Mouse (Mus musculus): Measurements from ENCODE around the gene Setd3. TPM values are rescaled to one million over a fixed set of nuclear protein-coding genes. Genes with fewer than 3 reads are reported as not detected.
A peak's percentile ranks its signal among the peaks of the same experiment; 100 is the strongest.

Gene Setd3
- polyA plus RNA-seq, 1 experiment from 2014 or later: 76.5 TPM

DNA sequence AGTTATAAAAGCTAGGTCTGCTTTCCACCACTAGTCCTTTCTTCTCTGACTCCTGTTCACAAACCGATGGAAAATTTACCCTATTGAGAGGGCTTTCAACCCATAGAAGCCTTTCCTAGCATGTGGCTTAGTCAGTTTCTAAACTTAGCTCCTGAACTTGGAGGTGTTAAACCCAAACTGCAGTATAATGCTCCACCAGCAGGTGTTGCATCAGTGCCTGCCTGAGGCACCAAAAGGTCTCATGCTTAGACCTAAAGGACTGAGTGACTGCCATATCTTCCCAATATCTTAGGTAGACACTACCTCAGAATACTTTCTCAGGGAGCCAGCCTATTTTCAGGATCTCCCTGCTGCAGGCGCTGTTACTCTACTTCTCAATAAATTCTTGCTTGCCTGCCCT, 26.4 kb downstream of the Setd3 start:
- no peak overlapping the region for H3K27ac ChIP-seq (replicated peaks; ENCODE audit: low read depth, low read length)
- no peaks in the 10 kb centered on the region for H3K4me1 ChIP-seq (ENCODE audit: control insufficient read depth, insufficient read depth, low read length)
- H3K9me3 ChIP-seq (ENCODE audit: control insufficient read depth, low read length): no peaks in the 10 kb centered on the region
- no peak overlapping the region for H3K9ac ChIP-seq (ENCODE audit: low read length)
- no peak overlapping the region for H3K4me3 ChIP-seq (ENCODE audit: low read depth, low read length)
- H3K4me2 ChIP-seq (ENCODE audit: low read depth, severe bottlenecking): no peak overlapping the region
- H3K36me3 ChIP-seq (ENCODE audit: control insufficient read depth, insufficient read depth, low read length): peaks cover 9% of the 10 kb centered on the region; the same call in 1 of the 2 replicates
- no peak for ATAC-seq (ENCODE audit: insufficient number of reproducible peaks, low FRiP score, low TSS enrichment, low read depth)
- 98% methylated on average over 2 of the region's 2 CpGs for WGBS
- DNase-seq (ENCODE audit: low spot score): no peak
- no peaks in the 10 kb centered on the region for H3K27me3 ChIP-seq (ENCODE audit: control insufficient read depth, insufficient read depth, low read length)

DNA sequence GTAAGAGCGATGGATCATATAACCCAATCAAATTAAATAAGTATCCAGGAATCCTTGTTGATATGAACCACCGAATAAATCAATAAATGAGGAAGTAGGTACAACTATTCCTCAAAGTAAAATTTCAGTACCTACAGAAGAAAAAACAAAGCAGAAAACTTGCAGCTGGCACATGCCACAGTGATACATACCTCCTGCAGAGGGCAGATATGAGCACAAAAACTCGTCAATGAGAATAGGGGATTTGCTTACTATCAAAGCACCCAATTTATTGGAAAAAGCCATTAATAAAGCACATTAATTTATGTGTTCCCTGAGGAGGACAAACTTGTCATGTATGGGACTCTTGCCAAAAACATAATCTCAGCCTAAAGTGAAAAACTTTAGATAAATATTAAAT, 29.4 kb downstream of the Setd3 start:
- DNase-seq (ENCODE audit: low spot score) (no peak), ATAC-seq (ENCODE audit: insufficient number of reproducible peaks, low FRiP score, low TSS enrichment, low read depth) (no peak)
- peaks cover 7% of the 10 kb centered on the region; the same call in 1 of the 2 replicates for H3K36me3 ChIP-seq (ENCODE audit: control insufficient read depth, insufficient read depth, low read length)
- WGBS: 86% methylated on average over 3 of the region's 3 CpGs
- no peaks in the 10 kb centered on the region for H3K27me3 ChIP-seq (ENCODE audit: control insufficient read depth, insufficient read depth, low read length)
- H3K4me2 ChIP-seq (ENCODE audit: low read depth, severe bottlenecking): no peak overlapping the region
- no peaks in the 10 kb centered on the region for H3K9me3 ChIP-seq (ENCODE audit: control insufficient read depth, low read length)
- H3K9ac ChIP-seq (ENCODE audit: low read length): no peak overlapping the region
- H3K27ac ChIP-seq (replicated peaks; ENCODE audit: low read depth, low read length): no peak overlapping the region
- no peak overlapping the region for H3K4me3 ChIP-seq (ENCODE audit: low read depth, low read length)
- no peaks in the 10 kb centered on the region for H3K4me1 ChIP-seq (ENCODE audit: control insufficient read depth, insufficient read depth, low read length)

DNA sequence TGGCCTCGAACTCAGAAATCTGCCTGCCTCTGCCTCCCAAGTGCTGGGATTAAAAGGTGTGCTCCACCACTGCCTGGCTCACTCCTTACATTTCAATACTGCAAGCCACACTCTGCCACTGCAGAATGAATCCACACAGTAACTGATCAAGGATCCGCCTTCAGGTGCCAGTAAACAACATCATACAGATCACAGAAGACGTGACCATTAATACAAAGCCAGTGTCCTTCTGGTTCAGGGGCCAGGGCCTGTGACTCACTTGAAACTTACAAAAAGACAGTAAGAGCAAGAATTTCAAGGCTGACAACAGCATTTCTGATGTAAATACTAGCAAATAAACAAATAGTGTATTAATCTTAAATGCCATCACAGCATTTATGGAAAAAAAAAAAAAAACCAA, 33.9 kb downstream of the Setd3 start:
- DNase-seq (ENCODE audit: low spot score) (no peak), ATAC-seq (ENCODE audit: insufficient number of reproducible peaks, low FRiP score, low TSS enrichment, low read depth) (no peak)
- H3K36me3 ChIP-seq (ENCODE audit: control insufficient read depth, insufficient read depth, low read length): peaks cover 2% of the 10 kb centered on the region; the same call in 1 of the 2 replicates
- no peaks in the 10 kb centered on the region for H3K27me3 ChIP-seq (ENCODE audit: control insufficient read depth, insufficient read depth, low read length)
- no peaks in the 10 kb centered on the region for H3K4me1 ChIP-seq (ENCODE audit: control insufficient read depth, insufficient read depth, low read length)
- no peak overlapping the region for H3K4me2 ChIP-seq (ENCODE audit: low read depth, severe bottlenecking)
- H3K4me3 ChIP-seq (ENCODE audit: low read depth, low read length): no peak overlapping the region
- H3K9me3 ChIP-seq (ENCODE audit: control insufficient read depth, low read length): no peaks in the 10 kb centered on the region
- WGBS: 98% methylated on average over 3 of the region's 3 CpGs
- no peak overlapping the region for H3K27ac ChIP-seq (replicated peaks; ENCODE audit: low read depth, low read length)
- no peak overlapping the region for H3K9ac ChIP-seq (ENCODE audit: low read length)

- H3K27me3 ChIP-seq (ENCODE audit: control insufficient read depth, insufficient read depth, low read length): no peaks in the 10 kb centered on the region
- no peak overlapping the region for H3K27ac ChIP-seq (replicated peaks; ENCODE audit: low read depth, low read length)
- no peaks in the 10 kb centered on the region for H3K9me3 ChIP-seq (ENCODE audit: control insufficient read depth, low read length)
- DNase-seq (ENCODE audit: low spot score): no peak
- H3K4me3 ChIP-seq (ENCODE audit: low read depth, low read length): no peak overlapping the region
- peaks cover 2% of the 10 kb centered on the region; the same call in 1 of the 2 replicates for H3K36me3 ChIP-seq (ENCODE audit: control insufficient read depth, insufficient read depth, low read length)
- H3K9ac ChIP-seq (ENCODE audit: low read length): no peak overlapping the region
- WGBS: 85% methylated on average over 5 of the region's 5 CpGs
- no peak overlapping the region for H3K4me2 ChIP-seq (ENCODE audit: low read depth, severe bottlenecking)
- ATAC-seq (ENCODE audit: insufficient number of reproducible peaks, low FRiP score, low TSS enrichment, low read depth): no peak
- H3K4me1 ChIP-seq (ENCODE audit: control insufficient read depth, insufficient read depth, low read length): no peaks in the 10 kb centered on the region
These were observed 35.3 kb downstream of the Setd3 start for GRCm38 (mm10) chr12:108143624-108144498.

DNA sequence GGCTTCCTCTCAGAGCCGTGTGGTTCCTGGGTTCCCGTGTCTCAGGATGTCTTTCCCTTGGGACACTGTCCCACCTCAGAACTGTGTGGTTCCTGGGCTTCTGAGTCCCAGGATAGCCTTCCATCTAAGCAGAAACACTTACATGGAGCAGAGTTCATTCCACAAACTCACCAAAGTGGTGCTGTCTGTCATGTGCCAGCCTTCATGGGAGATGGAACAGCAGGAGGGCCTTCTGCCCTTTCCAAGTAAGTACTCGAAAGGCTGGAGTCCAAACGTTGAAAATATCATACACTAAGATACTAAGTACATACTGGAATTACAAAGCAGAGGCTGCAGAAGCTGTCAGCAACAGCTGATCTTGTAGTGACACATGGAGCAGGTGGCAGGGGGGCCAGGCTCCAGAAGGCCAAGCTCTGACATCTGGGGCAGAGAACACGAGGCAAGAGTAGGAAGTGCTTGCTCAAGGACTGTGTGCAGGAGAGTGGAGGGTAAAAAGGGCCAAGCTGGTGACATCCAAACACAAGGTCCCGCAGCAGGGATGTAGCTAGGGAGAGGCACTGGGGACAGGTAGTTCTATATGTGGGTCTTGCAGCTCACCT, 43.4 kb downstream of the Setd3 start:
- H3K9ac ChIP-seq (ENCODE audit: low read length): no peak overlapping the region
- no peak overlapping the region for H3K27ac ChIP-seq (replicated peaks; ENCODE audit: low read depth, low read length)
- no peak overlapping the region for H3K4me3 ChIP-seq (ENCODE audit: low read depth, low read length)
- no peak for ATAC-seq (ENCODE audit: insufficient number of reproducible peaks, low FRiP score, low TSS enrichment, low read depth)
- no peaks in the 10 kb centered on the region; the same call in 1 of the 2 replicates for H3K4me1 ChIP-seq (ENCODE audit: control insufficient read depth, insufficient read depth, low read length)
- H3K9me3 ChIP-seq (ENCODE audit: control insufficient read depth, low read length): no peaks in the 10 kb centered on the region
- H3K27me3 ChIP-seq (ENCODE audit: control insufficient read depth, insufficient read depth, low read length): no peaks in the 10 kb centered on the region
- H3K36me3 ChIP-seq (ENCODE audit: control insufficient read depth, insufficient read depth, low read length): peaks cover 3% of the 10 kb centered on the region; the same call in 1 of the 2 replicates
- 86% methylated on average over 6 of the region's 6 CpGs for WGBS
- no peak for DNase-seq (ENCODE audit: low spot score)
- no peak overlapping the region for H3K4me2 ChIP-seq (ENCODE audit: low read depth, severe bottlenecking)

- no peak overlapping the region for H3K27ac ChIP-seq (replicated peaks; ENCODE audit: low read depth, low read length)
- WGBS: 58% methylated on average over 2 of the region's 2 CpGs
- no peak for ATAC-seq (ENCODE audit: insufficient number of reproducible peaks, low FRiP score, low TSS enrichment, low read depth)
These were observed 45.9 kb downstream of the Setd3 start for GRCm38 (mm10) chr12:108133181-108133580.

GRCm38 (mm10) chr12:108132450-108133070, 46.6 kb downstream of the Setd3 start:
- no peak overlapping the region for H3K9ac ChIP-seq (ENCODE audit: low read length)
- H3K27me3 ChIP-seq (ENCODE audit: control insufficient read depth, insufficient read depth, low read length): no peaks in the 10 kb centered on the region
- H3K4me1 ChIP-seq (ENCODE audit: control insufficient read depth, insufficient read depth, low read length): no peaks in the 10 kb centered on the region; the same call in 1 of the 2 replicates
- H3K4me3 ChIP-seq (ENCODE audit: low read depth, low read length): no peak overlapping the region
- H3K36me3 ChIP-seq (ENCODE audit: control insufficient read depth, insufficient read depth, low read length): peaks cover 10% of the 10 kb centered on the region; the same call in 1 of the 2 replicates
- DNase-seq (ENCODE audit: low spot score): no peak
- H3K9me3 ChIP-seq (ENCODE audit: control insufficient read depth, low read length): no peaks in the 10 kb centered on the region
- WGBS: 76% methylated on average over 8 of the region's 8 CpGs
- no peak overlapping the region for H3K4me2 ChIP-seq (ENCODE audit: low read depth, severe bottlenecking)
- no peak overlapping the region for H3K27ac ChIP-seq (replicated peaks; ENCODE audit: low read depth, low read length)
- ATAC-seq (ENCODE audit: insufficient number of reproducible peaks, low FRiP score, low TSS enrichment, low read depth): no peak

More at GRCm38 (mm10) chr12:108133181-108133580, 45.9 kb downstream of the Setd3 start:
- Histone ChIP-seq H3K9me3 (ENCODE audit: control insufficient read depth, low read length) (no peaks in the 10 kb centered on the region), H3K4me3 (ENCODE audit: low read depth, low read length) (no peak overlapping the region), H3K36me3 (ENCODE audit: control insufficient read depth, insufficient read depth, low read length) (peaks cover 8% of the 10 kb centered on the region; the same call in 1 of the 2 replicates), H3K4me2 (ENCODE audit: low read depth, severe bottlenecking) (no peak overlapping the region), H3K4me1 (ENCODE audit: control insufficient read depth, insufficient read depth, low read length) (no peaks in the 10 kb centered on the region; the same call in 1 of the 2 replicates), H3K27me3 (ENCODE audit: control insufficient read depth, insufficient read depth, low read length) (no peaks in the 10 kb centered on the region), H3K9ac (ENCODE audit: low read length) (no peak overlapping the region)
- DNase-seq (ENCODE audit: low spot score): no peak

- WGBS: 9% methylated on average over 2 of the region's 2 CpGs
- no peaks in the 10 kb centered on the region for H3K36me3 ChIP-seq (ENCODE audit: control insufficient read depth, insufficient read depth, low read length)
- H3K4me2 ChIP-seq (ENCODE audit: low read depth, severe bottlenecking): no peak overlapping the region
- H3K4me1 ChIP-seq (ENCODE audit: control insufficient read depth, insufficient read depth, low read length): peaks cover 11% of the 10 kb centered on the region
- no peak overlapping the region for H3K9ac ChIP-seq (ENCODE audit: low read length)
- no peak overlapping the region for H3K4me3 ChIP-seq (ENCODE audit: low read depth, low read length)
- H3K27ac ChIP-seq (replicated peaks; ENCODE audit: low read depth, low read length): no peak overlapping the region
- no peak for ATAC-seq (ENCODE audit: insufficient number of reproducible peaks, low FRiP score, low TSS enrichment, low read depth)
- DNase-seq (ENCODE audit: low spot score): peak; percentile 83
- no peaks in the 10 kb centered on the region for H3K27me3 ChIP-seq (ENCODE audit: control insufficient read depth, insufficient read depth, low read length)
- H3K9me3 ChIP-seq (ENCODE audit: control insufficient read depth, low read length): no peaks in the 10 kb centered on the region
These were observed 57.8 kb downstream of the Setd3 start for GRCm38 (mm10) chr12:108121288-108121687.

Data from limb, embryonic 11.5 days (tissue).